Mouse (Mus musculus): ENCODE measurements at regions not wholly inside any gene's neighbourhood (a gene's known extent, or its start where the extent isn't known, plus 50 kb on each side); places are given as distances from the start of the nearest gene placed in this dataset.

GRCm38 (mm10) chr17:83933743-83934142 lies 86.0 kb upstream of the Haao start:
- no peak for DNase-seq (ENCODE audit: low spot score)

- DNase-seq (ENCODE audit: low spot score), result no peak
Observed at GRCm38 (mm10) chr17:83930401-83930800, 82.6 kb upstream of the Haao start.

GRCm38 (mm10) chr17:83927749-83928387 lies 80.1 kb upstream of the Haao start:
- no peak for DNase-seq (ENCODE audit: low spot score)

- DNase-seq (ENCODE audit: low spot score), result no peak
Observed at GRCm38 (mm10) chr17:83924259-83924922, 76.6 kb upstream of the Haao start.

- DNase-seq (ENCODE audit: low spot score), result no peak
Observed at GRCm38 (mm10) chr17:83920894-83921293, 73.1 kb upstream of the Haao start.

GRCm38 (mm10) chr17:83920225-83920624 lies 72.5 kb upstream of the Haao start:
- no peak for DNase-seq (ENCODE audit: low spot score)

GRCm38 (mm10) chr17:83918413-83919139 lies 70.8 kb upstream of the Haao start:
- DNase-seq (ENCODE audit: low spot score), result no peak

GRCm38 (mm10) chr17:83917781-83918180 lies 70.0 kb upstream of the Haao start:
- no peak for DNase-seq (ENCODE audit: low spot score)

- no peak for DNase-seq (ENCODE audit: low spot score)
Observed at GRCm38 (mm10) chr17:83916684-83917166, 69.0 kb upstream of the Haao start.

GRCm38 (mm10) chr17:83915034-83915433 lies 67.3 kb upstream of the Haao start:
- no peak for DNase-seq (ENCODE audit: low spot score)

- DNase-seq (ENCODE audit: low spot score), result no peak
Observed at GRCm38 (mm10) chr17:83914603-83915002, 66.8 kb upstream of the Haao start.

- DNase-seq (ENCODE audit: low spot score), result no peak
Observed at GRCm38 (mm10) chr17:83913711-83914415, 66.1 kb upstream of the Haao start.

GRCm38 (mm10) chr17:83912421-83912820 lies 64.7 kb upstream of the Haao start:
- DNase-seq (ENCODE audit: low spot score), result no peak

GRCm38 (mm10) chr17:83908811-83909210 lies 61.0 kb upstream of the Haao start:
- no peak for DNase-seq (ENCODE audit: low spot score)

- no peak for DNase-seq (ENCODE audit: low spot score)
Observed at GRCm38 (mm10) chr17:83907538-83907937, 59.8 kb upstream of the Haao start.

- DNase-seq (ENCODE audit: low spot score), result no peak
Observed at GRCm38 (mm10) chr17:83906751-83907537, 59.2 kb upstream of the Haao start.

GRCm38 (mm10) chr17:83903467-83903866 lies 55.7 kb upstream of the Haao start:
- DNase-seq (ENCODE audit: low spot score), result peak; percentile 89

- DNase-seq (ENCODE audit: low spot score), result no peak
Observed at GRCm38 (mm10) chr17:83902523-83902922, 54.8 kb upstream of the Haao start.

GRCm38 (mm10) chr17:83902091-83902490 lies 54.3 kb upstream of the Haao start:
- DNase-seq (ENCODE audit: low spot score), result peak; percentile 94

- no peak for DNase-seq (ENCODE audit: low spot score)
Observed at GRCm38 (mm10) chr17:83899588-83900152, 51.9 kb upstream of the Haao start.

GRCm38 (mm10) chr17:83898531-83898930 lies 50.8 kb upstream of the Haao start:
- DNase-seq (ENCODE audit: low spot score), result no peak
